Mouse (Mus musculus) G1E (cell line): ENCODE results near the gene Cox10. TPM values are rescaled to one million over a fixed set of nuclear protein-coding genes. Genes with fewer than 3 reads are reported as not detected.

ENCODE experiments used
- ATAC-seq: 2 replicates; pipeline ENCODE4 v1.8.0; 2016; ENCODE audit warnings: mild to moderate bottlenecking; ENCODE audit not compliant: insufficient number of reproducible peaks, poor library complexity, low FRiP score, severe bottlenecking; ENCODE audit errors: extremely low read depth
- DNase-seq: peaks from one replicate; pipeline ENCODE4 v3.0.0; 2012; ENCODE audit warnings: low spot score
- H3K27me3 ChIP-seq: 2 replicates; pipeline ENCODE4 v1.6.1; 2012; ENCODE audit warnings: mild to moderate bottlenecking, low read length, inconsistent platforms; ENCODE audit not compliant: insufficient read depth
- H3K36me3 ChIP-seq: replicated peaks from 2 replicates; pipeline ENCODE3; 2012; ENCODE audit warnings: mild to moderate bottlenecking, inconsistent platforms
- H3K4me1 ChIP-seq: 2 replicates; pipeline ENCODE4 v1.6.1; 2012; ENCODE audit warnings: low read depth, low read length, inconsistent platforms, mixed read lengths; ENCODE audit not compliant: insufficient read depth
- H3K4me3 ChIP-seq: 2 replicates; pipeline ENCODE4 v1.5.1; 2012; ENCODE audit warnings: low read depth, mild to moderate bottlenecking, inconsistent platforms, low read length, moderate library complexity, mixed read lengths
- H3K9me3 ChIP-seq: replicated peaks from 2 replicates; pipeline ENCODE4 v1.6.1; 2012; ENCODE audit warnings: inconsistent platforms
- CTCF ChIP-seq: IDR thresholded peaks from 2 replicates; pipeline ENCODE4 v1.5.1; 2012; ENCODE audit warnings: low read depth, low read length, inconsistent platforms, mixed read lengths
- GATA1 ChIP-seq: IDR thresholded peaks from 2 replicates; pipeline ENCODE4 v1.6.1; 2012; ENCODE audit warnings: borderline replicate concordance, low read length, inconsistent platforms, mixed read lengths
- GATA2 ChIP-seq: IDR thresholded peaks from 2 replicates; pipeline ENCODE4 v1.6.1; 2012; ENCODE audit warnings: low read depth, low read length, inconsistent platforms, borderline replicate concordance
- POLR2AphosphoS5 ChIP-seq: IDR thresholded peaks from 2 replicates; pipeline ENCODE4 v1.6.1; 2012; ENCODE audit warnings: low read depth, low read length, inconsistent platforms; ENCODE audit not compliant: insufficient replicate concordance
- TAL1 ChIP-seq: conservative IDR thresholded peaks from 2 replicates; pipeline ENCODE4 v1.6.1; 2012; ENCODE audit warnings: low read depth, low read length, inconsistent platforms, mixed read lengths
- polyA plus RNA-seq: library from polyadenylated mRNA; stranded (reverse); fragments of >175 nt; gene quantifications from 2 replicates; pipeline ENCODE4 v1.2.3, GENCODE M21; 2012
- total RNA-seq, 2 experiments: library from RNA; stranded (forward) in 1 of 2; stranded (reverse) in 1 of 2; fragments of 200-1000 nt in 1 of 2; fragments of >200 nt in 1 of 2; fragmentation: Nextera tagmentation in 1 of 2; gene quantifications; 2 replicates each; pipeline ENCODE4 v1.2.3; 2014 to 2017

The Cox10 gene
- total and polyA plus RNA-seq, 3 experiments, result 19.4 to 53.9 (median 21.1) TPM

- H3K4me3 ChIP-seq, result no peak overlapping the region
- DNase-seq, result no peak
Measured at GRCm38 (mm10) chr11:63924286-63924930, 154.9 kb downstream of the Cox10 start.

GRCm38 (mm10) chr11:63923386-63923785, 155.9 kb downstream of the Cox10 start:
- no peaks in the 10 kb centered on the region for H3K4me1 ChIP-seq
- TF ChIP-seq TAL1, result no peak
- no peak for TF ChIP-seq POLR2AphosphoS5
- TF ChIP-seq GATA1, result no peak
- TF ChIP-seq CTCF, result no peak
- no peak for TF ChIP-seq GATA2
- no peaks in the 10 kb centered on the region for H3K36me3 ChIP-seq
- no peak for ATAC-seq
- DNase-seq, result no peak
- H3K27me3 ChIP-seq, result peaks cover 21% of the 10 kb centered on the region; the same call in 1 of the 2 replicates
- no peak overlapping the region for H3K4me3 ChIP-seq
- H3K9me3 ChIP-seq, result peaks cover 46% of the 10 kb centered on the region

More at GRCm38 (mm10) chr11:63924286-63924930, 154.9 kb downstream of the Cox10 start:
- Histone ChIP-seq H3K9me3 (peaks cover 43% of the 10 kb centered on the region), H3K4me1 (no peaks in the 10 kb centered on the region), H3K36me3 (no peaks in the 10 kb centered on the region), H3K27me3 (peaks cover 21% of the 10 kb centered on the region; the same call in 1 of the 2 replicates)
- TF ChIP-seq CTCF (no peak), GATA2 (no peak), GATA1 (no peak)
- no peak for ATAC-seq

GRCm38 (mm10) chr11:63922091-63922621, 157.1 kb downstream of the Cox10 start, which contains the start of gene Hs3st3b1:
TSS of gene Hs3st3b1 (minus strand) at chr11:63922290.
- H3K36me3 ChIP-seq, result no peaks in the 10 kb centered on the region
- TF ChIP-seq GATA2, result no peak
- TF ChIP-seq TAL1, result no peak
- DNase-seq (no peak), ATAC-seq (no peak)
- H3K4me3 ChIP-seq, result no peak within 1 kb of the TSS; the same call in 1 of the 2 replicates
- H3K9me3 ChIP-seq, result peaks cover 46% of the 10 kb centered on the region
- peaks cover 21% of the 10 kb centered on the region; the same call in 1 of the 2 replicates for H3K27me3 ChIP-seq
- no peaks in the 10 kb centered on the region for H3K4me1 ChIP-seq

GRCm38 (mm10) chr11:63921044-63921951, 158.0 kb downstream of the Cox10 start:
- no peak overlapping the region; the same call in 1 of the 2 replicates for H3K4me3 ChIP-seq
- H3K36me3 ChIP-seq, result no peaks in the 10 kb centered on the region
- TF ChIP-seq GATA2, result no peak
- TF ChIP-seq GATA1, result no peak
- TF ChIP-seq TAL1, result no peak
- no peak for TF ChIP-seq POLR2AphosphoS5
- TF ChIP-seq CTCF, result no peak
- H3K27me3 ChIP-seq, result peaks cover 21% of the 10 kb centered on the region; the same call in 1 of the 2 replicates
- peaks cover 46% of the 10 kb centered on the region for H3K9me3 ChIP-seq
- ATAC-seq, result no peak
- no peaks in the 10 kb centered on the region for H3K4me1 ChIP-seq
- DNase-seq, result no peak

GRCm38 (mm10) chr11:63920531-63920930, 158.7 kb downstream of the Cox10 start:
- DNase-seq, result no peak
- H3K4me1 ChIP-seq, result no peaks in the 10 kb centered on the region
- H3K9me3 ChIP-seq, result peaks cover 46% of the 10 kb centered on the region
- H3K4me3 ChIP-seq, result no peak overlapping the region; the same call in 1 of the 2 replicates
- ATAC-seq, result no peak
- H3K27me3 ChIP-seq, result peaks cover 21% of the 10 kb centered on the region; the same call in 1 of the 2 replicates
- TF ChIP-seq CTCF (no peak), GATA1 (no peak), POLR2AphosphoS5 (no peak), GATA2 (no peak), TAL1 (no peak)
- no peaks in the 10 kb centered on the region for H3K36me3 ChIP-seq
